Mouse (Mus musculus) adrenal gland, adult 2 months (tissue): ENCODE measurements at regions not wholly inside any gene's neighbourhood (a gene's known extent, or its start where the extent isn't known, plus 50 kb on each side); places are given as distances from the start of the nearest gene placed in this dataset.

Experiments used
- DNase-seq: peaks from one replicate; pipeline ENCODE4 v3.0.0; 2021

GRCm38 (mm10) chr16:24053403-24053802 lies 64.8 kb upstream of the Bcl6 start:
- no peak for DNase-seq

DNA sequence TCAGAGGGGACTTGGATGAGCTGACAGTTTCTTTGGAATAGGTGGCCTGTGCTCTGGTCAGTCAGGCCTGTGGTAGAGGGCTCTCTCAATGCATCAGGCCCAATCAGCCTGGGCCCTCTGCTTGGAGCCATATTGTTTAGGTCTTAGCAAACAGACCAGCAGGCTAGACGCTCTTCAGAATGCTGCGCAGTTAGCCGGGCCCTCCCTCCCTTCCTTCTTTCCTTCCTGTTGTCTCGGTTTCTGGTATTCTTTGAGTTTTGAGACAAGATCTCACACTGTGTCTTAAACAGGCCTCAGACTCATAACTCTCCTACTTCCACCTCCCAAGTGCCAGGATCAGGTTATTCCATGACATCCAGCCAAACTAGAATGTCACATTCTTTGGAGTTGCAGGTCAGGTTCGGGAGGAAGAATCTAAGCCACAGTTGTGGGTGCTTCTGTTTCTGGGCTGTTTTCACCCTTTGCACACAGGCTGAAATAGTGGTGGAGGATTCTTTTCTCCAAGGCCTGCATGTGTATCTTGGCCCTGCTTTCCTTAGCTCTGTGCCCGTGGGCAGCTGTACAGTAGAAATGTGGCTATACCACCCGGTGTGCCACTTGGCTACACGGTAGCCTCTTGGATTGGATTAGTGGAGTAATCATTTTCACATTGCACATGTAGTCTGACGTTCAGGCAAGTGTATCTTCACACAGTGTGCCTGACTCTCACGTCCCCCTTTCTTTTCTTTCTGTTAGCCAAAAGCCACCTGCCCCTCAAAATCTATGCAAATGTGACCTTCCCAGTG lies 62.4 kb upstream of the Bcl6 start:
- DNase-seq, result no peak

- DNase-seq, result no peak
These were observed 55.1 kb upstream of the Bcl6 start for GRCm38 (mm10) chr16:24043779-24044178.

GRCm38 (mm10) chr16:24042977-24043376 lies 54.3 kb upstream of the Bcl6 start:
- no peak for DNase-seq

GRCm38 (mm10) chr16:24042216-24042615 lies 53.6 kb upstream of the Bcl6 start:
- no peak for DNase-seq

- DNase-seq, result no peak
These were observed 52.8 kb upstream of the Bcl6 start for GRCm38 (mm10) chr16:24041403-24041802.

- DNase-seq, result peak; percentile 33
These were observed 51.1 kb upstream of the Bcl6 start for GRCm38 (mm10) chr16:24039765-24040164.
